Mouse (Mus musculus): ENCODE data around the gene Rpl23. TPM values are rescaled to one million over a fixed set of nuclear protein-coding genes. Genes with fewer than 3 reads are reported as not detected.
"Not testable (repeated sequence)": the region's sequence is repeated elsewhere in the genome, so short reads cannot be mapped to it uniquely, and the experiment has no call there.

The Rpl23 gene
- polyA plus RNA-seq, 1 experiment from 2014 or later = 518 TPM

- under 1% methylated on average over 71 of the region's 71 CpGs for WGBS
- peak; percentile 70 for ATAC-seq (ENCODE audit: insufficient number of reproducible peaks, insufficient read depth, low FRiP score, low TSS enrichment, low read depth)
- no peaks in the 10 kb centered on the region for H3K27me3 ChIP-seq
Measured at GRCm38 (mm10) chr11:97799146-97799993, 17.1 kb upstream of the Rpl23 start.

GRCm38 (mm10) chr11:97798782-97799145 lies 16.5 kb upstream of the Rpl23 start, which contains the start of gene Lasp1:
Lasp1 (plus strand) TSS chr11:97799000.
- Histone ChIP-seq H3K9me3 (no peaks in the 10 kb centered on the region), H3K36me3 (no peaks in the 10 kb centered on the region), H3K27ac (peak within 1 kb of the TSS; percentile 98), H3K27me3 (no peaks in the 10 kb centered on the region), H3K4me3 (replicated peaks) (peak within 1 kb of the TSS; percentile 66), H3K4me2 (peak within 1 kb of the TSS; percentile 79), H3K9ac (replicated peaks) (peak within 1 kb of the TSS; percentile 83), H3K4me1 (replicated peaks) (peaks cover 22% of the 10 kb centered on the region)
- peak; percentile 43; the same call in 1 of the 2 replicates for ATAC-seq (ENCODE audit: insufficient number of reproducible peaks, insufficient read depth, low FRiP score, low TSS enrichment, low read depth)
- under 1% methylated on average over 11 of the region's 11 CpGs for WGBS

More at GRCm38 (mm10) chr11:97799146-97799993, 17.1 kb upstream of the Rpl23 start:
- Histone ChIP-seq H3K9ac (replicated peaks) (peak overlapping the region; percentile 83), H3K36me3 (no peaks in the 10 kb centered on the region), H3K9me3 (no peaks in the 10 kb centered on the region), H3K4me3 (replicated peaks) (peak overlapping the region; percentile 66), H3K27ac (peak overlapping the region; percentile 98), H3K4me1 (replicated peaks) (peaks cover 28% of the 10 kb centered on the region), H3K4me2 (peak overlapping the region; percentile 79)

GRCm38 (mm10) chr11:97798083-97798435 lies 15.8 kb upstream of the Rpl23 start:
- no peaks in the 10 kb centered on the region for H3K27me3 ChIP-seq
- peak overlapping the region; percentile 79 for H3K4me2 ChIP-seq
- H3K4me3 ChIP-seq (replicated peaks) = peak overlapping the region; percentile 66
- WGBS = 35% methylated on average over 8 of the region's 8 CpGs
- no peaks in the 10 kb centered on the region for H3K9me3 ChIP-seq
- no peaks in the 10 kb centered on the region for H3K36me3 ChIP-seq
- no peak overlapping the region for H3K27ac ChIP-seq
- H3K4me1 ChIP-seq (replicated peaks) = peaks cover 20% of the 10 kb centered on the region
- ATAC-seq (ENCODE audit: insufficient number of reproducible peaks, insufficient read depth, low FRiP score, low TSS enrichment, low read depth) = no peak
- H3K9ac ChIP-seq (replicated peaks) = no peak overlapping the region

GRCm38 (mm10) chr11:97797369-97798082 lies 15.3 kb upstream of the Rpl23 start:
- no peaks in the 10 kb centered on the region for H3K36me3 ChIP-seq
- peak overlapping the region; percentile 79; the same call in 1 of the 2 replicates for H3K4me2 ChIP-seq
- no peaks in the 10 kb centered on the region for H3K27me3 ChIP-seq
- H3K4me3 ChIP-seq (replicated peaks) = no peak overlapping the region
- peaks cover 18% of the 10 kb centered on the region for H3K4me1 ChIP-seq (replicated peaks)
- no peak overlapping the region for H3K9ac ChIP-seq (replicated peaks)
- no peak overlapping the region for H3K27ac ChIP-seq
- H3K9me3 ChIP-seq = no peaks in the 10 kb centered on the region
- WGBS = 62% methylated on average over 15 of the region's 15 CpGs
- no peak for ATAC-seq (ENCODE audit: insufficient number of reproducible peaks, insufficient read depth, low FRiP score, low TSS enrichment, low read depth)

GRCm38 (mm10) chr11:97796910-97797309 lies 14.7 kb upstream of the Rpl23 start:
- no peak overlapping the region for H3K27ac ChIP-seq
- no peak for ATAC-seq (ENCODE audit: insufficient number of reproducible peaks, insufficient read depth, low FRiP score, low TSS enrichment, low read depth)
- no peaks in the 10 kb centered on the region for H3K27me3 ChIP-seq
- WGBS = 2% methylated on average over 6 of the region's 6 CpGs
- H3K9ac ChIP-seq (replicated peaks) = no peak overlapping the region
- no peak overlapping the region for H3K4me2 ChIP-seq
- H3K4me3 ChIP-seq (replicated peaks) = no peak overlapping the region
- no peaks in the 10 kb centered on the region for H3K36me3 ChIP-seq
- H3K9me3 ChIP-seq = no peaks in the 10 kb centered on the region
- H3K4me1 ChIP-seq (replicated peaks) = peaks cover 11% of the 10 kb centered on the region

GRCm38 (mm10) chr11:97793165-97793564 lies 10.9 kb upstream of the Rpl23 start:
- Histone ChIP-seq H3K36me3 (no peaks in the 10 kb centered on the region), H3K4me3 (replicated peaks) (no peak overlapping the region), H3K4me1 (replicated peaks) (no peaks in the 10 kb centered on the region; the same call in 1 of the 2 replicates), H3K27me3 (no peaks in the 10 kb centered on the region), H3K4me2 (no peak overlapping the region), H3K9me3 (no peaks in the 10 kb centered on the region), H3K9ac (replicated peaks) (no peak overlapping the region), H3K27ac (no peak overlapping the region)
- ATAC-seq (ENCODE audit: insufficient number of reproducible peaks, insufficient read depth, low FRiP score, low TSS enrichment, low read depth) = no peak
- WGBS = 8% methylated on average over 2 of the region's 2 CpGs

GRCm38 (mm10) chr11:97790778-97791438 lies 8.7 kb upstream of the Rpl23 start:
- not testable (repeated sequence) for H3K9ac ChIP-seq (replicated peaks); H3K4me2 ChIP-seq; H3K36me3 ChIP-seq

GRCm38 (mm10) chr11:97789727-97790126 lies 7.5 kb upstream of the Rpl23 start:
- 88% methylated on average over 5 of the region's 5 CpGs for WGBS

More at GRCm38 (mm10) chr11:97790778-97791438, 8.7 kb upstream of the Rpl23 start:
- not testable (repeated sequence) for H3K4me1 ChIP-seq (replicated peaks); ATAC-seq (ENCODE audit: insufficient number of reproducible peaks, insufficient read depth, low FRiP score, low TSS enrichment, low read depth); H3K9me3 ChIP-seq; H3K27ac ChIP-seq; H3K4me3 ChIP-seq (replicated peaks); H3K27me3 ChIP-seq
- WGBS = 86% methylated on average over 2 of the region's 2 CpGs

GRCm38 (mm10) chr11:97787961-97788360 lies 5.7 kb upstream of the Rpl23 start:
- Histone ChIP-seq H3K4me1 (replicated peaks) (peaks cover 3% of the 10 kb centered on the region; the same call in 1 of the 2 replicates), H3K27ac (no peak overlapping the region), H3K36me3 (no peaks in the 10 kb centered on the region), H3K4me2 (no peak overlapping the region), H3K27me3 (no peaks in the 10 kb centered on the region), H3K4me3 (replicated peaks) (no peak overlapping the region), H3K9me3 (0 out of 2 replicates have a peak, but pooled peaks cover 2% of the 10 kb centered on the region), H3K9ac (replicated peaks) (no peak overlapping the region)
- 91% methylated on average over 3 of the region's 3 CpGs for WGBS
- ATAC-seq (ENCODE audit: insufficient number of reproducible peaks, insufficient read depth, low FRiP score, low TSS enrichment, low read depth) = no peak

More at GRCm38 (mm10) chr11:97789727-97790126, 7.5 kb upstream of the Rpl23 start:
- Histone ChIP-seq H3K36me3 (no peaks in the 10 kb centered on the region), H3K4me1 (replicated peaks) (no peaks in the 10 kb centered on the region), H3K27ac (no peak overlapping the region), H3K9ac (replicated peaks) (no peak overlapping the region), H3K27me3 (no peaks in the 10 kb centered on the region), H3K4me2 (no peak overlapping the region), H3K9me3 (no peaks in the 10 kb centered on the region), H3K4me3 (replicated peaks) (no peak overlapping the region)
- ATAC-seq (ENCODE audit: insufficient number of reproducible peaks, insufficient read depth, low FRiP score, low TSS enrichment, low read depth) = no peak

- peak overlapping the region; percentile 95 for H3K9ac ChIP-seq (replicated peaks)
- H3K27me3 ChIP-seq = no peaks in the 10 kb centered on the region
- no peak for ATAC-seq (ENCODE audit: insufficient number of reproducible peaks, insufficient read depth, low FRiP score, low TSS enrichment, low read depth)
- 0 out of 2 replicates have a peak, but pooled peaks cover 2% of the 10 kb centered on the region for H3K9me3 ChIP-seq
- peaks cover 35% of the 10 kb centered on the region for H3K36me3 ChIP-seq
- H3K27ac ChIP-seq = peak overlapping the region; percentile 66
- under 1% methylated on average over 10 of the region's 10 CpGs for WGBS
- H3K4me2 ChIP-seq = peak overlapping the region; percentile 64
- H3K4me1 ChIP-seq (replicated peaks) = peaks cover 20% of the 10 kb centered on the region
- peak overlapping the region; percentile 78 for H3K4me3 ChIP-seq (replicated peaks)
Measured at GRCm38 (mm10) chr11:97782564-97782895, 293 bp upstream of the Rpl23 start.

GRCm38 (mm10) chr11:97781478-97781831 lies 782 bp downstream of the Rpl23 start:
- no peak for ATAC-seq (ENCODE audit: insufficient number of reproducible peaks, insufficient read depth, low FRiP score, low TSS enrichment, low read depth)
- peak overlapping the region; percentile 64 for H3K4me2 ChIP-seq
- H3K4me1 ChIP-seq (replicated peaks) = peaks cover 20% of the 10 kb centered on the region
- H3K27me3 ChIP-seq = no peaks in the 10 kb centered on the region
- peak overlapping the region; percentile 78 for H3K4me3 ChIP-seq (replicated peaks)
- 1% methylated on average over 11 of the region's 11 CpGs for WGBS
- H3K36me3 ChIP-seq = peaks cover 46% of the 10 kb centered on the region
- 0 out of 2 replicates have a peak, but pooled peaks cover 2% of the 10 kb centered on the region for H3K9me3 ChIP-seq
- H3K27ac ChIP-seq = peak overlapping the region; percentile 96; the same call in 1 of the 2 replicates
- peak overlapping the region; percentile 95 for H3K9ac ChIP-seq (replicated peaks)
